Mouse (Mus musculus) midbrain, embryonic 14.5 days (tissue): ENCODE measurements at regions not wholly inside any gene's neighbourhood (a gene's known extent, or its start where the extent isn't known, plus 50 kb on each side); places are given as distances from the start of the nearest gene placed in this dataset.

Experiments
- ATAC-seq: fragments of 200-750 bp; cut with Nextera tagmentation; 2 replicates; pipeline ENCODE4 v1.8.0; 2017; ENCODE audit warnings: moderate number of reproducible peaks, moderate library complexity; ENCODE audit not compliant: low FRiP score, low TSS enrichment
- DNase-seq: peaks from one replicate; pipeline ENCODE4 v3.0.0-alpha.2; 2015
- H3K27ac ChIP-seq: fragments of 300-500 bp; sonication (generic); replicated peaks from 2 replicates; pipeline ENCODE4 v1.5.1; 2014; ENCODE audit warnings: mild to moderate bottlenecking, low read depth, low read length, moderate library complexity
- H3K27me3 ChIP-seq: fragments of 300-500 bp; sonication (generic); 2 replicates; pipeline ENCODE4 v1.6.1; 2014; ENCODE audit warnings: low read length, control low read depth, mixed read lengths; ENCODE audit not compliant: control insufficient read depth, insufficient read depth
- H3K36me3 ChIP-seq: fragments of 300-500 bp; sonication (generic); 2 replicates; pipeline ENCODE4 v1.6.1; 2014; ENCODE audit warnings: low read length, control low read depth; ENCODE audit not compliant: control insufficient read depth, insufficient read depth
- H3K4me1 ChIP-seq: fragments of 300-500 bp; sonication (generic); 2 replicates; pipeline ENCODE4 v1.6.1; 2014; ENCODE audit warnings: mild to moderate bottlenecking, antibody characterized with exemption, low read length, control low read depth; ENCODE audit not compliant: control insufficient read depth, insufficient read depth
- H3K4me2 ChIP-seq: fragments of 300-500 bp; sonication (generic); 2 replicates; pipeline ENCODE4 v1.6.1; 2014; ENCODE audit warnings: mild to moderate bottlenecking, low read length, moderate library complexity
- H3K4me3 ChIP-seq: fragments of 300-500 bp; sonication (generic); replicated peaks from 2 replicates; pipeline ENCODE4 v1.5.1; 2014; ENCODE audit warnings: low read depth, low read length
- H3K9ac ChIP-seq: fragments of 300-500 bp; sonication (generic); replicated peaks from 2 replicates; pipeline ENCODE4 v1.6.1; 2014; ENCODE audit warnings: mild to moderate bottlenecking, low read length, moderate library complexity
- H3K9me3 ChIP-seq: fragments of 300-500 bp; sonication (generic); 2 replicates; pipeline ENCODE4 v1.6.1; 2016; ENCODE audit warnings: low read length, control low read depth, mixed read lengths; ENCODE audit not compliant: control insufficient read depth
- WGBS: fragments of 180-500 bp; shearing (Covaris S2); extraction: QIAGEN DNeasy Blood & Tissue Kit; methylation state at CpG from one replicate; pipeline ENCODE4 v1.1.7; 2014; 5-methylcytosine and 5-hydroxymethylcytosine counted together

- H3K9ac ChIP-seq = no peak overlapping the region
Measured at GRCm38 (mm10) chr10:83819266-83819949, 96.7 kb downstream of the 1500009L16Rik start.

GRCm38 (mm10) chr10:83819950-83820275 lies 97.2 kb downstream of the 1500009L16Rik start:
- DNase-seq (no peak), ATAC-seq (peak; percentile 46)
- 69% methylated on average over 8 of the region's 8 CpGs for WGBS
- H3K4me3 ChIP-seq = no peak overlapping the region
- H3K9me3 ChIP-seq = no peaks in the 10 kb centered on the region
- H3K27me3 ChIP-seq = no peaks in the 10 kb centered on the region
- no peak overlapping the region for H3K9ac ChIP-seq
- H3K27ac ChIP-seq = no peak overlapping the region
- peak overlapping the region; percentile 34; the same call in 1 of the 2 replicates for H3K4me2 ChIP-seq
- no peaks in the 10 kb centered on the region for H3K4me1 ChIP-seq
- H3K36me3 ChIP-seq = no peaks in the 10 kb centered on the region

More at GRCm38 (mm10) chr10:83819266-83819949, 96.7 kb downstream of the 1500009L16Rik start:
- no peaks in the 10 kb centered on the region for H3K27me3 ChIP-seq
- H3K36me3 ChIP-seq = no peaks in the 10 kb centered on the region
- no peaks in the 10 kb centered on the region for H3K4me1 ChIP-seq
- H3K27ac ChIP-seq = no peak overlapping the region
- peak overlapping the region; percentile 34 for H3K4me2 ChIP-seq
- peak; percentile 96 for DNase-seq
- H3K9me3 ChIP-seq = no peaks in the 10 kb centered on the region
- peak; percentile 82 for ATAC-seq
- 6% methylated on average over 13 of the region's 13 CpGs for WGBS
- H3K4me3 ChIP-seq = no peak overlapping the region

GRCm38 (mm10) chr10:83821089-83821488 lies 98.4 kb downstream of the 1500009L16Rik start:
- Histone ChIP-seq H3K27ac (no peak overlapping the region), H3K9me3 (no peaks in the 10 kb centered on the region), H3K27me3 (no peaks in the 10 kb centered on the region), H3K4me2 (no peak overlapping the region), H3K4me3 (no peak overlapping the region), H3K4me1 (no peaks in the 10 kb centered on the region), H3K36me3 (no peaks in the 10 kb centered on the region), H3K9ac (no peak overlapping the region)
- WGBS = 53% methylated on average over 10 of the region's 10 CpGs
- DNase-seq (no peak), ATAC-seq (no peak)

- no peak for ATAC-seq
Measured at GRCm38 (mm10) chr10:83826105-83826504, 103.4 kb downstream of the 1500009L16Rik start.

GRCm38 (mm10) chr10:83836351-83836750 lies 113.7 kb downstream of the 1500009L16Rik start:
- no peaks in the 10 kb centered on the region for H3K36me3 ChIP-seq
- no peak overlapping the region for H3K27ac ChIP-seq
- no peaks in the 10 kb centered on the region for H3K4me1 ChIP-seq
- DNase-seq = no peak
- no peaks in the 10 kb centered on the region for H3K9me3 ChIP-seq
- H3K4me3 ChIP-seq = no peak overlapping the region
- H3K27me3 ChIP-seq = no peaks in the 10 kb centered on the region
- no peak for ATAC-seq
- H3K4me2 ChIP-seq = no peak overlapping the region
- WGBS = 80% methylated on average over 5 of the region's 5 CpGs
- H3K9ac ChIP-seq = no peak overlapping the region

More at GRCm38 (mm10) chr10:83826105-83826504, 103.4 kb downstream of the 1500009L16Rik start:
- WGBS = 94% methylated on average over 5 of the region's 5 CpGs
- no peaks in the 10 kb centered on the region for H3K36me3 ChIP-seq
- DNase-seq = no peak
- H3K4me3 ChIP-seq = no peak overlapping the region
- H3K9ac ChIP-seq = no peak overlapping the region
- H3K27ac ChIP-seq = no peak overlapping the region
- H3K27me3 ChIP-seq = no peaks in the 10 kb centered on the region
- H3K4me2 ChIP-seq = no peak overlapping the region
- H3K4me1 ChIP-seq = no peaks in the 10 kb centered on the region
- no peaks in the 10 kb centered on the region for H3K9me3 ChIP-seq

- Histone ChIP-seq H3K36me3 (no peaks in the 10 kb centered on the region), H3K4me2 (no peak overlapping the region), H3K4me1 (no peaks in the 10 kb centered on the region), H3K9ac (no peak overlapping the region), H3K27me3 (no peaks in the 10 kb centered on the region), H3K9me3 (0 out of 2 replicates have a peak, but pooled peaks cover 7% of the 10 kb centered on the region), H3K27ac (no peak overlapping the region), H3K4me3 (no peak overlapping the region)
- DNase-seq = no peak
- no peak for ATAC-seq
- 75% methylated on average over 3 of the region's 3 CpGs for WGBS
Measured at GRCm38 (mm10) chr10:83840226-83840625, 117.6 kb downstream of the 1500009L16Rik start.

GRCm38 (mm10) chr10:83850881-83851280 lies 128.2 kb downstream of the 1500009L16Rik start:
- DNase-seq = peak; percentile 48
- H3K4me2 ChIP-seq = no peak overlapping the region
- H3K4me1 ChIP-seq = no peaks in the 10 kb centered on the region
- no peak overlapping the region for H3K27ac ChIP-seq
- ATAC-seq = no peak
- no peaks in the 10 kb centered on the region for H3K36me3 ChIP-seq
- no peaks in the 10 kb centered on the region for H3K27me3 ChIP-seq
- no peaks in the 10 kb centered on the region for H3K9me3 ChIP-seq
- WGBS = 53% methylated on average over 4 of the region's 4 CpGs
- no peak overlapping the region for H3K9ac ChIP-seq
- no peak overlapping the region for H3K4me3 ChIP-seq

GRCm38 (mm10) chr10:83852194-83852593 lies 129.5 kb downstream of the 1500009L16Rik start:
- H3K9ac ChIP-seq = no peak overlapping the region
- no peaks in the 10 kb centered on the region for H3K27me3 ChIP-seq
- H3K4me1 ChIP-seq = no peaks in the 10 kb centered on the region
- no peak overlapping the region for H3K4me2 ChIP-seq
- ATAC-seq (no peak), DNase-seq (no peak)
- 59% methylated on average over 5 of the region's 5 CpGs for WGBS
- no peaks in the 10 kb centered on the region for H3K36me3 ChIP-seq
- H3K9me3 ChIP-seq = no peaks in the 10 kb centered on the region
- H3K27ac ChIP-seq = no peak overlapping the region
- no peak overlapping the region for H3K4me3 ChIP-seq

GRCm38 (mm10) chr10:83852806-83853205 lies 130.1 kb downstream of the 1500009L16Rik start:
- Histone ChIP-seq H3K27ac (no peak overlapping the region), H3K27me3 (no peaks in the 10 kb centered on the region), H3K36me3 (no peaks in the 10 kb centered on the region), H3K4me3 (no peak overlapping the region), H3K9me3 (no peaks in the 10 kb centered on the region), H3K9ac (no peak overlapping the region), H3K4me2 (no peak overlapping the region), H3K4me1 (no peaks in the 10 kb centered on the region)
- no peak for ATAC-seq
- DNase-seq = no peak
- 70% methylated on average over 3 of the region's 3 CpGs for WGBS
